Mouse (Mus musculus) cerebellum, adult (tissue): ENCODE measurements around the gene Tmed2.
"Not testable (repeated sequence)": the region's sequence is repeated elsewhere in the genome, so short reads cannot be mapped to it uniquely, and the experiment has no call there.

ENCODE experiments used
- ATAC-seq: cut with Nextera tagmentation; 2 replicates; pipeline ENCODE4 v1.9.2; 2017; ENCODE audit warnings: mild to moderate bottlenecking, moderate library complexity, mixed read lengths; ENCODE audit not compliant: insufficient number of reproducible peaks, low FRiP score, low TSS enrichment

Gene Tmed2

GRCm38 (mm10) chr5:124524943-124525342 is 15.6 kb upstream of the Tmed2 start:
- no peak for ATAC-seq

- no peak for ATAC-seq
Observed at GRCm38 (mm10) chr5:124528351-124528750, 12.1 kb upstream of the Tmed2 start.

- ATAC-seq, result no peak
Observed at GRCm38 (mm10) chr5:124528791-124529190, 11.7 kb upstream of the Tmed2 start.

DNA sequence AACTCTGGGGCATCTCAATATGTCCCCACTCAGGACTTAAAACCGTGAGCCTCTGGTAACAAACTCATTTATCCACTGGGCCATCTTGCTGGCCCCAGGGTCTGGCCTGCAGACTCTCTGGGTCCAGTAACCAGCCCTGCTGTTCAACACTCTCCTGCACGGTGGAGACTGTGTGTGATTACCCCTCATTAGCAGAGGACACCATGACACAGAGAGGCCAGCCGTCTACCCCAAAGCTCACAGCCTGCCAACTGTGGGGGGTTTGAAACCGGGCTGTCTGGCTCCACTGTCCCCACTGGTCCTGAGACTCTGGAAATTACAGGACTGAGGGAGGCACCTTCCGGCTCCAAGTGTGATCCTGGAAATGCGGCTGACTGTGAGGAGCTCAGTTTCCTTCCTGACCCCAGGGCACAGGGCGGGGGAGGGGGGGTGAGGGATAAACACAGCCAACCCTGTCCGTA is 11.3 kb upstream of the Tmed2 start:
- ATAC-seq, result no peak

DNA sequence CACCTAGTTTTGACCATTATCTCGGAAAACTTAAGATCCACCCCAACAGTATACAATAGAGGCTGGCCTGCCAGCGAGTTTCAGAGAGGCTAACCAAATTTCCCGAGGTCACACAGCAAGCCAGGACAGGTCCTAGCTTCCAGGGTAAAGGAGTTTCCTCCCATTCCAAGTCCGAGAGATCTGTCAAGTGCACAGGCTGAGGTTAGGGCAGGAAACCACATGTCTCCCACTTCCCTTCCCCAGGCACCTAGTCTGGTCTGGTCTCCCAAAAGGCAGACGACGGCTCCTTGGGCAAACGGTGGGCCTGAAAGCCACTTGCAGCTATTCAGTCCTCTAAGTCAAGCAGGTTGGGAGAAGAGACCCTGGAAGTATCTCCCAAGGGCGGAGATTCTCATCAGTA is 10.8 kb upstream of the Tmed2 start:
- ATAC-seq, result no peak

DNA sequence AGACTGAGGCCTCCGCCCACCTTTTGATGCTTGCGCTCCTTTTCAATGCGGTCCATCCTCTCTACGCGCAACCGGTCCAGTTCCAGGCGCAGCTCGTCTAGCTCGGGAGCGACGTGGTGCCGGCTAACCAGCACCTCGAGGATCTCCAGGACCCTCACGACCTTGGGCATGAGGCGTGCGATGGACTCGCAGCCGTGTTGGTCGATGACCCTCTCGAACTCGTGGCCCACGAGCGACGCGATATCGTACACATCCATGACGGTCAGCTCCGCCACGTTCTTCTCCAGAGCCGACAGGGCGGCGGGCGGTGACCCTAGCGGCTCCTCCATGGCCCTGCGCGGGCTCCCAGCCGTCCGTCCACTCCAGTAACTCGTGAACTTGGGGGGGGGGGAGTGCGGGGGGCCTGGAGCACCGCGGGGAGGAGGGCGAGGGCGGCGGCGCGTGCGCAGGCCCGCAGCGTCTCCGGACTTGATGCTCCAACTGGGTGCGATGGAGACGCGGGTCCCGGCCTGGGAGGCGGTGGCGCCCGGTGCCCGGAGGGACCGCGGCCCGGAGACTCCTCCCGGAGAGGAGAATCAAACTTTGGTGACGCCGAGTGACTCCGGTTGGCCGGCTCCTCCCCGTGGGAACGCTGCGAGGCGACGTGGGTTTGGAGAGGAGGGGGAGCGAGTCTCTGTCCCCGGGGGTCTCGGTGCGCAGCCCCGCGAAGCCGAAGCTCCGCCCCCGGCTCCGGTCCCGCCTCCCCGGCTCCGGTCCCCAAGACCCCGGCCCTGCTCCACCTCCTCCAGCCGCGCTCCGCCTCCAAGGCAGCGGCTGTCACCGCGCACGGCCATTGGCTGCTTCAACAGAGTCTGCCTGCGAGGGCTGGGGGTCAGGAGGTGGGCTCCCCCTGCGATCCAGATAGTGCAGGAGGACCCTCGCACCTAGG is 9.6 kb upstream of the Tmed2 start, which contains the start of gene Rilpl1:
Gene Rilpl1, minus strand, starts transcription at position 737 of the 928 bp plus-strand sequence.
- peak; percentile 56; the same call in 1 of the 2 replicates for ATAC-seq

- 0 out of 2 replicates have a peak, but pooled peaks have one; percentile 31 for ATAC-seq
Observed at GRCm38 (mm10) chr5:124531583-124531930, 8.9 kb upstream of the Tmed2 start.

GRCm38 (mm10) chr5:124532451-124532850 is 8.0 kb upstream of the Tmed2 start:
- ATAC-seq, result no peak

GRCm38 (mm10) chr5:124535016-124535415 is 5.5 kb upstream of the Tmed2 start:
- no peak for ATAC-seq

DNA sequence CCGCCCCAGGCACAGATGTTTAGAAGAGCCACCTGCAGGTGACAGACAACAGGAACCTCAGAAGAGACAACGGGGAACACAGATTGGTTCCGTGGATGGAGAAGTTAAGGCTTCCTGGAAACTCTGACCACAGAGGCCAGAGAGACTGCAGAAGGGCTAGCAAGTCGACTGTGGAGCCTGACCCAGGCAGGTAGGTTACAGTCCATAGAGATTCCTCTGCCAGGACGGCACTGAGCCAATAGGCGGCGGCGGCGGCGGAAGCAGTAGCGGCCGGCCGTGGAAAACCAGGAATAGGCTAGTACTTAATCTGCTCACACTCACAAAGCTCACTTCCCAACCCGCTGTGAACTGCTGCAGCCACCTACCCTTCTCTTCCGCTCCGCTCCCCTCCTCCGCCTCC is 3.7 kb upstream of the Tmed2 start:
- ATAC-seq, result no peak

DNA sequence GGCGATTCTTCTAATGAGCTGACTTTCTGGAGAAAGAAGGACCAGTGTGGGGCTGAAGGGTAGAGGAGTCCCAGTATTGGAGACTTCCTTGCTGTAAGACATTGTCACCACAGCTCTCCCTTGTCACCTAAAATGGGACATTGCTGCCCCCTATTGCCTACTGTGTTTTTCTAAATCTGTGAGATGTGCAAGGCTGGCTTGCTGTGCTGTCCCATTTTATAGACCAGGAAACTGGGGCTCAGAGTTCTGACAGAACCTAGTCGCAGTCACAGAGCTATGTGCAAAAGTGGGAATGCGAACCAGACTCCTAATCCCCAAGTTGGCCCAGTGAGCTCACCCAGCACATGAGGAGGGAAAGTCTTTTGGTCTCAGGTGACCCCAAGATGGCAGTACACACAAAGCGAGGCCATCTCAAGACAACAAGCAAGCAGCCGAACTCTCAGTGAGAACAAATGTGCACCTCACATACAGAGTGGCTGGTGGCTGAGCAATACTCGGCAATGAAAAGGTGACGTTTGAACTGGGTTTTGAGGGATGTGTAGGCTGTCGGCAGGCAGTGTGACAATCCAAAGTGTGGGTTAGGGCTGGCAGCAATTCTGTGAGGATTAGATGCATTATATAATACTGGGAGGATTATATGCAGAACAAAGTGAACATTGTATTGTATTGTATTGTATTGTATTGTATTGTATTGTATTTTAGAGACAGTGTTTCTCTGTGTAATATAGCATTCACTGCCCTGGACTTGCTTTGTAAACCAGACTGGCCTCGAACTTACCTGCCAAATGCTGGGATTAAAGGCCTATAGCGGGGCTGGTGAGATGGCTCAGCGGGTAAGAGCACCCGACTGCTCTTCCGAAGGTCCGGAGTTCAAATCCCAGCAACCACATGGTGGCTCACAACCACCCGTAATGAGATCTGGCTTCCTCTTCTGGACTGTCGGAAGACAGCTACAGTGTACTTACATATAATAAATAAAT is 1.4 kb upstream of the Tmed2 start:
- no peak for ATAC-seq

DNA sequence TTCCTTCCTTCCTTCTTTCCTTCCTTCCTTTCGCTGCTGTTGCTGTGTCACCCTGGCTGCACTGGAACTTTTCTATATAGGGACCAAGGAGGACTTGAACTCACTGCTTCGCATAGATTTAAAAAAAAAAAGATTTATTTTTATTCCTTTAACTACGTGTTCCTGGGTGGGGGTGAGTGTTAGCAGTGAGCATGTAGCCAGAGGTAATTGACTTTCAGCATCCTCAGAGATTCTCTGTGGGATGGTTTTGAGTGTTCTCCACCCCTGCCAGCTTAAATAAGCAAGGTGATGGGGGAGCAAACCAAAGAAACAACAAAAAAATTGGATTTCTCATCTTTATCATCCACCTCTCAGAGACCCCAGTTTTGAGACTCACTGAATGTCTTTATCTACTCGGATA is 590 bp upstream of the Tmed2 start:
- no peak for ATAC-seq

GRCm38 (mm10) chr5:124540905-124541601 is 558 bp downstream of the Tmed2 start:
- peak; percentile 50; the same call in 1 of the 2 replicates for ATAC-seq

DNA sequence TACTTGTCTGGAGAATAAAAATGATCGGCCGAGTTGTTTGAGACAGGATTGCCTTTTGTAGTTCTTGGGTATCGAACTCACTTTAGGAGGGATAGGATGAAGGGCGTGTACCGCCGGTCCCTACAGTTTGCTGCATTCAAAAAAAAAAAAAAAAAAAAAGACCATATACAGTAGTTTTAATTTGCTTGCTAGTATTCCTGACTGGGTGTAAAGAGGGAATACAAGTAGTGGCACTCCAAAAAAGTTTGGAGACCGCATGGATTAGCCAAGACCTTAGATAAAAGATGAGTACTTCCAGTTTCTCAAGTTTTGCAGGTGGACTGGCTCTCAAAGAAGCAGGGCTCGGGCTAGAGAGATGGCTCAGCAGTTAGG is 1.1 kb downstream of the Tmed2 start:
- no peak for ATAC-seq

- ATAC-seq, result not testable (repeated sequence)
Observed at GRCm38 (mm10) chr5:124550737-124551136, 10.2 kb downstream of the Tmed2 start.

GRCm38 (mm10) chr5:124551349-124552093 is 11.0 kb downstream of the Tmed2 start:
- not testable (repeated sequence) for ATAC-seq

DNA sequence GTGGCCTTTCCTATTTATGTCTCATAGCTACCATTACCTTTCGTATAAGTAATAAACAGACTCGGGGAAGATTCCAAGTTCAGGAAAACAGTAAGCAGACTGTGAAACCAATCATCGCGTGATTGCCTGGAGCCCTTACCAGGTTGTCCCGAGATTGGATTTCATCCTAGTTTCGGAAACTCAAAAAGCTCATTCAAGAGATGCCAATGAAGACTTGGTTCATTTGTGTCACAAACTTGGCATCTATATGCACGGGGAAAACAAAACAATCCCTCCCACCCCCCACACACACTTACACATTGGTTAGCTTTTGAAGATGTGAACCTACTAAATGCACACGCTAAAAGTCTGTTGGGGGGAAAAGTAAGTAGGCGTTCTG is 11.6 kb downstream of the Tmed2 start:
- ATAC-seq, result no peak

DNA sequence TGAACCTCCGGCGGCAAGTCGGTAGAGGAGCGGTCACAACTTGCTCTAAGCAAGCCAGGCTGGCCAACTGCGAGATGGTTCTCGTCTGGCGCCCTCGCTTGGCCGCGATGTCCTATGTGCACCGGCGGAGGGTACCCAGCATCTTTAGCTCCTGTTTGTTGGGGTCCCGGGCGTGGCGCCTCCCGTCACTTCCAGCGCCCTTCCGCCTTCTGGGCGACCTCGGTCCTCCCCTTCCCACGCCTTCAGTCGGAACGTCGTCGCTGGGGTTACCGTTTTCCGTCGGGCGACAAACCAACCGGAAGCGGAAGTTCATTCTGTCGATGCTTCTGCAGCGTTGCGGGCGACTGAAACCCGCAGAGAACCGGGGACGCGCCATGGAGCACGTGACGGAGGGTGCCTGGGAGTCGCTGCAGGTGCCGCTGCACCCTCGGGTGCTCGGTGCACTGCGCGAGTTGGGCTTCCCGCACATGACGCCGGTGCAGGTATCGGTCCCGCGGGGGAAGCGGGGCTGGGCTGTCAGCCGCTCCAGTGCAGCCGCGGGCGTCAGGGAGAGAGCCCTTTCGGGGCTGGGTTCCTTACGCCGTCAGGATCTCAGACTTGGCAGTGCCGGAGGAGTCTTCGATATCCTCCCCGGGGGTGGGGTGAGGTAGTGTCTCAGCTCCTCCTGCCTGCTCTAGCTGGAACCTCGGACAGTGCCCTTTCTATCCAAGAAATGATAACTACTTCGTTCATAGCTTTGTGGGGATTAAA is 12.2 kb downstream of the Tmed2 start, which contains the start of gene Ddx55:
Gene Ddx55, plus strand, starts transcription at position 307 of the 750 bp plus-strand sequence.
- peak; percentile 82; the same call in 1 of the 2 replicates for ATAC-seq

DNA sequence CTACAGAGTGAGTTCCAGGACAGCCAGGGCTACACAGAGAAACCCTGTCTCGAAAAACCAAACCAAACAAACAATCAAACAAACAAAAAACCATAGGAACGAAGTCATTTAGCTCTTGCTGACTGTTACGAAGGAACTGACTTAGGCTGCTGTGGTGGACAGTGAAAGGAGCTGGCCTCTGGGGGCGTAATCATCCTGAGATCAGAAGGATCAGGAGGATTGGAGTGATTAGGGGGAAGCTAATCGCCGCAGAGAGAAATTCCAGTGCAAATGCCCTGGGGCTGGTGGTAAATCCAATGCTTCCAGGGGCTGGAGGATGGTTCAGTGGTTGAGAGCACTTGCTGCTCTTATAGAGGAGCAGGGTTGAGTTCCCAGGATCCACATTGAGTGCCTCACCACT is 13.1 kb downstream of the Tmed2 start:
- ATAC-seq, result no peak
